Mouse (Mus musculus) hindbrain, embryonic 13.5 days (tissue): Measurements from ENCODE around the gene Pdik1l. TPM values are rescaled to one million over a fixed set of nuclear protein-coding genes. Genes with fewer than 3 reads are reported as not detected.

ENCODE experiments used
- ATAC-seq: fragments of 200-750 bp; cut with Nextera tagmentation; 2 replicates; pipeline ENCODE4 v1.8.0; 2017; ENCODE audit warnings: moderate TSS enrichment; ENCODE audit not compliant: low FRiP score
- H3K27ac ChIP-seq: fragments of 300-500 bp; sonication (generic); 2 replicates; pipeline ENCODE4 v1.5.1; 2015; ENCODE audit warnings: inconsistent platforms, mild to moderate bottlenecking, moderate library complexity
- H3K27me3 ChIP-seq: fragments of 300-500 bp; sonication (generic); 2 replicates; pipeline ENCODE4 v1.6.1; 2015; ENCODE audit warnings: mild to moderate bottlenecking, inconsistent platforms
- H3K36me3 ChIP-seq: fragments of 300-500 bp; sonication (generic); 2 replicates; pipeline ENCODE4 v1.6.1; 2015; ENCODE audit warnings: mild to moderate bottlenecking, inconsistent platforms
- H3K4me1 ChIP-seq: fragments of 300-500 bp; sonication (generic); replicated peaks from 2 replicates; pipeline ENCODE4 v1.6.1; 2015; ENCODE audit warnings: inconsistent platforms
- H3K4me2 ChIP-seq: fragments of 300-500 bp; sonication (generic); 2 replicates; pipeline ENCODE4 v1.6.1; 2015; ENCODE audit warnings: inconsistent platforms, mild to moderate bottlenecking, moderate library complexity
- H3K4me3 ChIP-seq: fragments of 300-500 bp; sonication (generic); 2 replicates; pipeline ENCODE4 v1.5.1; 2015; ENCODE audit warnings: mild to moderate bottlenecking, inconsistent platforms
- H3K9ac ChIP-seq: fragments of 300-500 bp; sonication (generic); 2 replicates; pipeline ENCODE4 v1.6.1; 2015; ENCODE audit warnings: mild to moderate bottlenecking, inconsistent platforms
- H3K9me3 ChIP-seq: fragments of 300-500 bp; sonication (generic); 2 replicates; pipeline ENCODE4 v1.6.1; 2016; ENCODE audit warnings: inconsistent platforms
- WGBS: fragments of 180-500 bp; shearing (Covaris S2); methylation state at CpG from one replicate; pipeline ENCODE4 v1.1.7; 2015; 5-methylcytosine and 5-hydroxymethylcytosine counted together
- polyA plus RNA-seq: library from polyadenylated mRNA; unstranded; fragments of >200 nt; fragmentation: Nextera tagmentation; extraction: Ambion mirVana; gene quantifications from 2 replicates; pipeline ENCODE4 v1.2.1, GENCODE M21; 2015

Gene Pdik1l
- polyA plus RNA-seq, 1 experiment from 2014 or later, result 35.0 TPM

GRCm38 (mm10) chr4:134253722-134254324 is 33.9 kb downstream of the Pdik1l start, which contains the start of gene Grrp1:
Grrp1 (minus strand) TSS chr4:134254106.
- Histone ChIP-seq H3K36me3 (no peaks in the 10 kb centered on the region), H3K27ac (no peak within 1 kb of the TSS), H3K9me3 (no peaks in the 10 kb centered on the region), H3K27me3 (peaks cover 79% of the 10 kb centered on the region), H3K4me1 (peaks cover 70% of the 10 kb centered on the region), H3K9ac (peak within 1 kb of the TSS; percentile 81), H3K4me3 (peak within 1 kb of the TSS; percentile 56), H3K4me2 (peak within 1 kb of the TSS; percentile 79)
- WGBS, result 1% methylated on average over 13 of the region's 13 CpGs
- ATAC-seq, result no peak

- peak overlapping the region; percentile 56 for H3K4me3 ChIP-seq
- peak overlapping the region; percentile 81 for H3K9ac ChIP-seq
- no peaks in the 10 kb centered on the region for H3K9me3 ChIP-seq
- H3K27me3 ChIP-seq, result peaks cover 86% of the 10 kb centered on the region
- WGBS, result 6% methylated on average over 15 of the region's 15 CpGs
- no peak for ATAC-seq
- no peaks in the 10 kb centered on the region for H3K36me3 ChIP-seq
- peak overlapping the region; percentile 79 for H3K4me2 ChIP-seq
- H3K4me1 ChIP-seq, result peaks cover 70% of the 10 kb centered on the region
- no peak overlapping the region for H3K27ac ChIP-seq
Measured at GRCm38 (mm10) chr4:134252911-134253721, 34.6 kb downstream of the Pdik1l start.

GRCm38 (mm10) chr4:134252131-134252910 is 35.4 kb downstream of the Pdik1l start:
- H3K9me3 ChIP-seq, result no peaks in the 10 kb centered on the region
- H3K4me2 ChIP-seq, result peak overlapping the region; percentile 79
- peak overlapping the region; percentile 84; the same call in 1 of the 2 replicates for H3K27ac ChIP-seq
- peak overlapping the region; percentile 81 for H3K9ac ChIP-seq
- H3K4me3 ChIP-seq, result peak overlapping the region; percentile 56
- H3K4me1 ChIP-seq, result peaks cover 70% of the 10 kb centered on the region
- no peaks in the 10 kb centered on the region for H3K36me3 ChIP-seq
- H3K27me3 ChIP-seq, result peaks cover 94% of the 10 kb centered on the region
- WGBS, result 3% methylated on average over 22 of the region's 22 CpGs
- no peak for ATAC-seq

GRCm38 (mm10) chr4:134251241-134252130 is 36.2 kb downstream of the Pdik1l start:
- Histone ChIP-seq H3K4me2 (peak overlapping the region; percentile 79), H3K4me1 (peaks cover 68% of the 10 kb centered on the region), H3K36me3 (no peaks in the 10 kb centered on the region), H3K9ac (peak overlapping the region; percentile 81), H3K4me3 (peak overlapping the region; percentile 56), H3K9me3 (no peaks in the 10 kb centered on the region), H3K27ac (peak overlapping the region; percentile 84), H3K27me3 (peaks cover 100% of the 10 kb centered on the region)
- peak; percentile 61 for ATAC-seq
- WGBS, result under 1% methylated on average over 90 of the region's 91 CpGs

GRCm38 (mm10) chr4:134250930-134251240 is 36.8 kb downstream of the Pdik1l start:
- peaks cover 98% of the 10 kb centered on the region for H3K27me3 ChIP-seq
- no peaks in the 10 kb centered on the region for H3K9me3 ChIP-seq
- 5% methylated on average over 10 of the region's 10 CpGs for WGBS
- H3K4me3 ChIP-seq, result peak overlapping the region; percentile 56
- no peaks in the 10 kb centered on the region for H3K36me3 ChIP-seq
- H3K4me2 ChIP-seq, result peak overlapping the region; percentile 79
- peak overlapping the region; percentile 84 for H3K27ac ChIP-seq
- ATAC-seq, result no peak
- H3K4me1 ChIP-seq, result peaks cover 68% of the 10 kb centered on the region
- peak overlapping the region; percentile 81 for H3K9ac ChIP-seq

GRCm38 (mm10) chr4:134250116-134250929 is 37.4 kb downstream of the Pdik1l start:
- H3K27me3 ChIP-seq, result peaks cover 93% of the 10 kb centered on the region
- 7% methylated on average over 27 of the region's 27 CpGs for WGBS
- H3K4me2 ChIP-seq, result peak overlapping the region; percentile 79
- no peak for ATAC-seq
- peak overlapping the region; percentile 81 for H3K9ac ChIP-seq
- no peak overlapping the region; the same call in 1 of the 2 replicates for H3K27ac ChIP-seq
- peaks cover 69% of the 10 kb centered on the region for H3K4me1 ChIP-seq
- H3K9me3 ChIP-seq, result no peaks in the 10 kb centered on the region
- no peaks in the 10 kb centered on the region for H3K36me3 ChIP-seq
- peak overlapping the region; percentile 56 for H3K4me3 ChIP-seq

- Histone ChIP-seq H3K4me2 (peak overlapping the region; percentile 79), H3K4me3 (peak overlapping the region; percentile 56), H3K4me1 (peaks cover 71% of the 10 kb centered on the region), H3K9me3 (no peaks in the 10 kb centered on the region), H3K27ac (no peak overlapping the region), H3K36me3 (no peaks in the 10 kb centered on the region), H3K9ac (peak overlapping the region; percentile 66), H3K27me3 (peaks cover 86% of the 10 kb centered on the region)
- 1% methylated on average over 30 of the region's 30 CpGs for WGBS
- ATAC-seq, result no peak
Measured at GRCm38 (mm10) chr4:134249651-134250050, 38.0 kb downstream of the Pdik1l start.

- Histone ChIP-seq H3K9ac (peak within 1 kb of the TSS; percentile 90), H3K27ac (peak within 1 kb of the TSS; percentile 48; the same call in 1 of the 2 replicates), H3K9me3 (no peaks in the 10 kb centered on the region), H3K4me2 (peak within 1 kb of the TSS; percentile 96), H3K36me3 (no peaks in the 10 kb centered on the region), H3K4me1 (peaks cover 57% of the 10 kb centered on the region), H3K27me3 (peaks cover 57% of the 10 kb centered on the region), H3K4me3 (peak within 1 kb of the TSS; percentile 87)
- WGBS, result 79% methylated on average over 7 of the region's 7 CpGs
- no peak for ATAC-seq
Measured at GRCm38 (mm10) chr4:134246719-134247258, 40.9 kb downstream of the Pdik1l start, which contains the start of gene Gm30191. Gm30191 (plus strand) TSS chr4:134246935.

- H3K4me2 ChIP-seq, result peak overlapping the region; percentile 96; the same call in 1 of the 2 replicates
- H3K4me1 ChIP-seq, result peaks cover 52% of the 10 kb centered on the region
- no peak overlapping the region for H3K4me3 ChIP-seq
- peaks cover 52% of the 10 kb centered on the region for H3K27me3 ChIP-seq
- H3K36me3 ChIP-seq, result no peaks in the 10 kb centered on the region
- H3K9me3 ChIP-seq, result no peaks in the 10 kb centered on the region
- ATAC-seq, result 0 out of 2 replicates have a peak, but pooled peaks have one; percentile 1
- H3K9ac ChIP-seq, result no peak overlapping the region
- 27% methylated on average over 4 of the region's 4 CpGs for WGBS
- H3K27ac ChIP-seq, result peak overlapping the region; percentile 48; the same call in 1 of the 2 replicates
Measured at GRCm38 (mm10) chr4:134246256-134246655, 41.4 kb downstream of the Pdik1l start.

GRCm38 (mm10) chr4:134245148-134245843 is 42.4 kb downstream of the Pdik1l start, which contains the start of gene Zfp593:
Zfp593 (minus strand) TSS chr4:134245592.
- peaks cover 43% of the 10 kb centered on the region for H3K4me1 ChIP-seq
- under 1% methylated on average over 57 of the region's 60 CpGs for WGBS
- peaks cover 42% of the 10 kb centered on the region for H3K27me3 ChIP-seq
- peak within 1 kb of the TSS; percentile 87 for H3K4me3 ChIP-seq
- peak within 1 kb of the TSS; percentile 48; the same call in 1 of the 2 replicates for H3K27ac ChIP-seq
- H3K9ac ChIP-seq, result peak within 1 kb of the TSS; percentile 90
- peak within 1 kb of the TSS; percentile 96 for H3K4me2 ChIP-seq
- no peaks in the 10 kb centered on the region for H3K36me3 ChIP-seq
- peak; percentile 81 for ATAC-seq
- H3K9me3 ChIP-seq, result no peaks in the 10 kb centered on the region
